Mouse (Mus musculus): ENCODE data around the gene Mup8. TPM values are rescaled to one million over a fixed set of nuclear protein-coding genes. Genes with fewer than 3 reads are reported as not detected.
"Not testable (repeated sequence)": the region's sequence is repeated elsewhere in the genome, so short reads cannot be mapped to it uniquely, and the experiment has no call there.

Mup8 gene
- not detected in 2 replicates for polyA plus RNA-seq (2014; fragmentation: Nextera tagmentation; extraction: Ambion mirVana)

DNA sequence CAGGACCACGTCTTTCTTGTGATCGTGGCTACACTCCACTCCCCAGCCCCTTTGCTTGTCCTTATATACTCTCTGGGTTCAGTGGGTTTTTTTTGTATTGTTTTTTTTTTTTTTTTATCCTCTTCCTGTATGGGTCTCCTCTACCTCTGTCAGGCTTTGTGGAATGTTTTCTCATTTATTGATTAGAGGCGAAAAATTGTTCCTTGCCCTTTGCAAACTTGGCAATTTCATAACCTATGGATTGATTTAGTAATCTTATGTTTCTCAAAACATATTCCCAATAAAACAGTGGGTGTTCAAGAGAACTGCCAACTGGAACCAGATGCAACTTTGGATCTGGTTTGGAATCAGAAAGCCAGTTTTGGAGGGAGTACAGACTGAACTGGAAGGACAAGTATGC lies at the start of gene Mup8:
Mup8 (minus strand) TSS at position 101 of the 400 bp plus-strand sequence.
- not testable (repeated sequence) for H3K27ac ChIP-seq (ENCODE audit: low read depth, low read length); H3K27me3 ChIP-seq (ENCODE audit: control insufficient read depth, insufficient read depth, low read length); H3K9ac ChIP-seq (ENCODE audit: low read depth, low read length); ATAC-seq (ENCODE audit: low FRiP score, low TSS enrichment); H3K4me1 ChIP-seq (ENCODE audit: control insufficient read depth, insufficient read depth, low read length); H3K4me2 ChIP-seq (replicated peaks; ENCODE audit: low read depth, low read length); H3K9me3 ChIP-seq (ENCODE audit: control insufficient read depth, low read length); H3K4me3 ChIP-seq (ENCODE audit: low read length); H3K36me3 ChIP-seq (ENCODE audit: control insufficient read depth, insufficient read depth, low read length)
- WGBS = 89% methylated on average over 3 of the region's 3 CpGs

DNA sequence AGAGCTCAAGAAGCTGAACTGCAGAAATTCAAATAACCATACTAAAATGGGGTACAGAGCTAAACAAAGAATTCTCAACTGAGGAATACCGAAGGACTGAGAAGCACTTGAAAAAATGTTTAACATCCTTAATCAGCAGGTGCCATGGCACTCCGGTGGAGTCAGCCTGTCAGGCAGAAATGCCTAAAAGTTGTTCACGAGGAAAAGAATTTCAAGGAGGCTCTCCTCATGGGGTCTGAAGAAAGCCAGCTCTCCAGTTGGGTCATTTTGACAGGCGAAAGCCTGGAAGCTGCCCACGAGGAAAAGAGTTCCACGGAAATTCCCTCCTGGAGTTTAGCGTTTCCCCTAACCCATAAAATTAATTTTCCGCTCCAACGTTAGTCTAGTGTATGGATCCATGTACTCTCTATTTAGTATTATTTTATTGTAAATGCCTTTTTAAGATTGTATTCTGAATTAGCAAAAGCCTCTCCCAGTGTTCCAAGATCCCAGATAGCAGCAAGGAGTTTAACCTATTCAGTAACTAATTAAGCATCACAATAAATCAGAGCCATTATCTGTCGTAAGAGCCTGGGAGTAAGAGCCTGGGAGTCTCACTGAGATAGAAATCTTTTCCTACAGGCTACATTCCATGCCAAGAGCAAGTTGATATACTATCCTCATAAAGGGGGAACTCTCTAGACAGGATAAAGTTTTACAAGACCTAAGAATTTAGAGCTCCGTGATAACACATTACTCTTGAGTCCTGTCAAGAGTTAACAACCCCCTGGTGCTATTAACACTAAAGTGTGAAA lies 43.8 kb upstream of the Mup8 start:
- H3K27me3 ChIP-seq (ENCODE audit: control insufficient read depth, insufficient read depth, low read length); H3K4me2 ChIP-seq (replicated peaks; ENCODE audit: low read depth, low read length); H3K9me3 ChIP-seq (ENCODE audit: control insufficient read depth, low read length); H3K9ac ChIP-seq (ENCODE audit: low read depth, low read length); H3K36me3 ChIP-seq (ENCODE audit: control insufficient read depth, insufficient read depth, low read length); H3K4me1 ChIP-seq (ENCODE audit: control insufficient read depth, insufficient read depth, low read length); H3K4me3 ChIP-seq (ENCODE audit: low read length); H3K27ac ChIP-seq (ENCODE audit: low read depth, low read length): not testable (repeated sequence)
- peak; percentile 71; the same call in 1 of the 2 replicates for ATAC-seq (ENCODE audit: low FRiP score, low TSS enrichment)
- WGBS = 55% methylated on average over 10 of the region's 11 CpGs

DNA sequence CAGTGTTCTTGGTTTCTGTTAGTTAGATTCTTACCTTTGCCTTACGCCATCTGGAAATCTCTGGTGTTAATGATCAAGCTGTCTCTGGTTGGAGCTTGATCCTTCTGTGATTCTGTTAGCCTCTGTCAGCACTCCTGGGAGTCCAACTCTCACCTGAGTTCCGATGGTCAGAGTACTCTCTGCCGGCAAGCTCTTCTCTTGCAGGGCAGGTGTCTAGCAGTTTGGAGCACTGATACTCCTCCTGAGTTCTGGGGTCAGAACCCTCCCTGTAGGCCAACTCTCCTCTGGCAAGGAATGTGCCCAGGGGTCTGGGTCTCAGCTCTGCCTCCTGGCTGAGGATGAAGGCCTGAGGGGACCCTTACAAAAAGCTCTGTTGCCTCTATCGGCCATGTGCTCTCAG lies 40.3 kb upstream of the Mup8 start:
- not testable (repeated sequence) for H3K36me3 ChIP-seq (ENCODE audit: control insufficient read depth, insufficient read depth, low read length); H3K27me3 ChIP-seq (ENCODE audit: control insufficient read depth, insufficient read depth, low read length); H3K27ac ChIP-seq (ENCODE audit: low read depth, low read length); ATAC-seq (ENCODE audit: low FRiP score, low TSS enrichment); H3K9ac ChIP-seq (ENCODE audit: low read depth, low read length); H3K4me2 ChIP-seq (replicated peaks; ENCODE audit: low read depth, low read length); H3K4me1 ChIP-seq (ENCODE audit: control insufficient read depth, insufficient read depth, low read length); H3K4me3 ChIP-seq (ENCODE audit: low read length); H3K9me3 ChIP-seq (ENCODE audit: control insufficient read depth, low read length)
- over 99% methylated on average over 3 of the region's 4 CpGs for WGBS

Other genes with a start within 250 kb of the Mup8 start
- gene Mup7, start 152.1 kb downstream of the Mup8 start, polyA plus RNA-seq (2014; fragmentation: Nextera tagmentation; extraction: Ambion mirVana) = not detected in 2 replicates
- gene Mup2, start 68.3 kb downstream of the Mup8 start, polyA plus RNA-seq (2014; fragmentation: Nextera tagmentation; extraction: Ambion mirVana) = not detected in 2 replicates
- gene Mup9, start 199.4 kb upstream of the Mup8 start, polyA plus RNA-seq (2014; fragmentation: Nextera tagmentation; extraction: Ambion mirVana) = not detected in 2 replicates